Mouse (Mus musculus): ENCODE results near the gene Dab2ip. TPM values are rescaled to one million over a fixed set of nuclear protein-coding genes. Genes with fewer than 3 reads are reported as not detected.

The Dab2ip gene
- total and polyA plus RNA-seq, 3 experiments, result 4.9 to 15.6 (median 7.8) TPM

DNA sequence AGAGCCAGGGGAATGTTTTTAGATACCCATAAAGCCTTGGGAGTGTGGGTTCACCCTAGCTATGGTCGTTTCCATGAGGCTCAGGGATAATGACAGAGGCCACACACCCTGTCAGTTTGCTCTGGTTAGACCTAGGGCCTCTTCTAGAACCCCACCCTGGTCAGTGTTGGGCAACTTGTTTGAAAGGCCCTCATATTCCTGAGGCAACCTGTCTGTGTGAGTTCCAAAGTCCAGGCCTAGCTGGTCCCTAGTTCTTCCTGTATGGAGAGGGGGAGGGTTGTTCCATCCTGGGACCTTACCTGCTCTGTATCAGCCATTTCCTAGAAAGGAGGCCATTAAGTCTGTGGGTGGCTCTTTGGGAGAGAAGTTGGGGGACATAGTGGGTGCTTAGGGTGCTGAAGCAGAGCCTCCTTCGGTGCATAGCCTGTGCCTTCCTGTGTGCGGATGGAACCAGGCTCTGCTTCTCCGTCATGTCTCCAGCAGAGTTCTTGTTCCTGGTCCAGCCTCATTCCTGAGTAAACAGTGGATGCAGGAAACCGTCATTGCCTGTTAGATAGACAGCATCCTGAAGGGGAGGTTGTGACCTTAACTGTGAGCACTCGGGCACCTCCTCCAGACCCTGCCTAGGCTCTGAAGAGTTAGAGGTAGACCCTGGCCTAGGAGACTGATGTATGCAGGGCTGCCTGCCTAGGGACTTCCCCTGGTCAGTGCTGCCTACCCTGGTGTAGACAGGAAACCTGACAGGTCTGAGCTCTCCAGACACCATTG lies 59.0 kb downstream of the Dab2ip start:
- H3K4me3 ChIP-seq (replicated peaks in 1 of 3; ENCODE audit: low read depth in 2 of 3, low read length in 2 of 3, poor library complexity in 1 of 3), result no peak overlapping the region
- no peak for DNase-seq (ENCODE audit: extremely low read depth)
- no peak overlapping the region for H3K9ac ChIP-seq (ENCODE audit: insufficient read depth, low read depth)
- peaks cover 56 to 93% of the 10 kb centered on the region in 2 experiments for H3K4me1 ChIP-seq (ENCODE audit: control insufficient read depth in 1 of 2, insufficient read depth in 2 of 2)
- no peaks in the 10 kb centered on the region for H3K27me3 ChIP-seq (replicated peaks)
- H3K79me2 ChIP-seq (replicated peaks; ENCODE audit: control insufficient read depth, extremely low read depth, insufficient read depth, poor library complexity, severe bottlenecking), result no peaks in the 10 kb centered on the region
- dilution Hi-C loops (cut with MboI; ENCODE audit: extremely low pct_ligation_motif_present, extremely low pct_unique_long_range_greater_than_20kb, low sequenced_read_pairs) (no loop called here), in situ Hi-C loops (cut with MboI; ENCODE audit: low pct_ligation_motif_present, low pct_unique_long_range_greater_than_20kb, low sequenced_read_pairs) (no loop called here)
- no peak overlapping the region for H3K27ac ChIP-seq (ENCODE audit: insufficient read depth, low read depth)
- no peaks in the 10 kb centered on the region for H3K9me3 ChIP-seq (replicated peaks; ENCODE audit: low read length)
- TF ChIP-seq EP300 (IDR thresholded peaks at IDR 0.05; ENCODE audit: low read length) (0 out of 2 replicates have a peak, but pooled peaks have one; percentile 18), MXI1 (IDR thresholded peaks at IDR 0.05; ENCODE audit: low read depth, low read length) (no peak)
- no peak overlapping the region for H3K4me2 ChIP-seq (ENCODE audit: insufficient read depth, low read depth, poor library complexity, severe bottlenecking)
- no peaks in the 10 kb centered on the region for H3K36me3 ChIP-seq (replicated peaks in 1 of 2; ENCODE audit: control insufficient read depth in 1 of 2, insufficient read depth in 1 of 2, low read length in 1 of 2)

DNA sequence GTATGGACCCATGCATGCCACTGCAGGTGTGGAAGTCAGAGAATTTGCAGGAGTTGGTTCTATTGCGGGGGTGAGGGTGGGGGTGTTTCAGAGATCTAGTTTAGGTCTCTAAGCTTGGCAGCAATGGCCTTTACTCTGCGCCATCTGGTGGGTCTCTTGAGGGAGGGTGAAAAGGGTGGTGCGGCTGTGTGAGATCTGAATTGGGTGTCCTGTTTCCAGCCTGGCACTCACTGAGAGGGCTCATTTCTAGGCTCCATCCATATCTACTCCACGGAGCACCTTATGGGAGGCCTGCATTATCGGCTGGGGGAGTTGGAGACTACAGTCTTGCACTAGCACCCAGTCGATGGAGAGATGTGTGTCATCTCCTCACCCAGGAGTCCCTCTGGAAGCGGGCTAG lies 60.9 kb downstream of the Dab2ip start:
- no peak overlapping the region for H3K4me3 ChIP-seq (replicated peaks in 1 of 3; ENCODE audit: low read depth in 2 of 3, low read length in 2 of 3, poor library complexity in 1 of 3)
- dilution Hi-C loops (cut with MboI; ENCODE audit: extremely low pct_ligation_motif_present, extremely low pct_unique_long_range_greater_than_20kb, low sequenced_read_pairs) (no loop called here), in situ Hi-C loops (cut with MboI; ENCODE audit: low pct_ligation_motif_present, low pct_unique_long_range_greater_than_20kb, low sequenced_read_pairs) (no loop called here)
- no peaks in the 10 kb centered on the region for H3K36me3 ChIP-seq (replicated peaks in 1 of 2; ENCODE audit: control insufficient read depth in 1 of 2, insufficient read depth in 1 of 2, low read length in 1 of 2)
- no peak overlapping the region for H3K27ac ChIP-seq (ENCODE audit: insufficient read depth, low read depth)
- no peaks in the 10 kb centered on the region for H3K9me3 ChIP-seq (replicated peaks; ENCODE audit: low read length)
- DNase-seq (ENCODE audit: extremely low read depth), result no peak
- peaks cover 49 to 86% of the 10 kb centered on the region in 2 experiments for H3K4me1 ChIP-seq (ENCODE audit: control insufficient read depth in 1 of 2, insufficient read depth in 2 of 2)
- no peaks in the 10 kb centered on the region for H3K27me3 ChIP-seq (replicated peaks)
- H3K4me2 ChIP-seq (ENCODE audit: insufficient read depth, low read depth, poor library complexity, severe bottlenecking), result no peak overlapping the region
- H3K79me2 ChIP-seq (replicated peaks; ENCODE audit: control insufficient read depth, extremely low read depth, insufficient read depth, poor library complexity, severe bottlenecking), result no peaks in the 10 kb centered on the region
- no peak for TF ChIP-seq MYC (IDR thresholded peaks at IDR 0.05; ENCODE audit: low read depth, low read length)
- TF ChIP-seq NELFE (IDR thresholded peaks at IDR 0.05; ENCODE audit: low read depth, low read length), result no peak
- TF ChIP-seq MAX (IDR thresholded peaks at IDR 0.05; ENCODE audit: low read length), result no peak
- TF ChIP-seq MEF2A (IDR thresholded peaks at IDR 0.05; ENCODE audit: borderline replicate concordance, low read depth, low read length), result no peak
- H3K9ac ChIP-seq (ENCODE audit: insufficient read depth, low read depth), result no peak overlapping the region

DNA sequence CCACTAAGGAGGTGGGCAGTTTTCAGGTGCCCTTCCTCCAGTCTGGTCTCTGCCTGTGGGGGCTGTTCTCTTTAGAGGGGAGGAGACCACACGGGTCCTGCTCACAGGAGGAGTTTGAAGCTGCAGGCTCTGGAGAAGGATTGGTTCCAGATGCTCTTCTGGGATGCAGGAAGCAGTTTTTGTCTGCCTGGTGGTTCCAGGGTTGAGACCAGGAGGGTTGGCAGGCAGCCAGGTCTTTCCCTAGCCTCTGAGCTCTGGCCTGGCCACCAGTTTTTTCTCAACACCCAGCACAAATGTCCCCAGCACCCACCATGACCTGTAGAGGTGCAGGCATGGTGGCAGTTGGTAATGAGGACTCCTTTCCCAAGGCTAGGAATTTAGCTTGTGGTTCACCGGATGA lies 61.5 kb downstream of the Dab2ip start:
- no peak for DNase-seq (ENCODE audit: extremely low read depth)
- Histone ChIP-seq H3K9ac (ENCODE audit: insufficient read depth, low read depth) (no peak overlapping the region), H3K4me2 (ENCODE audit: insufficient read depth, low read depth, poor library complexity, severe bottlenecking) (no peak overlapping the region), H3K27ac (ENCODE audit: insufficient read depth, low read depth) (no peak overlapping the region), H3K79me2 (replicated peaks; ENCODE audit: control insufficient read depth, extremely low read depth, insufficient read depth, poor library complexity, severe bottlenecking) (no peaks in the 10 kb centered on the region), H3K27me3 (replicated peaks) (no peaks in the 10 kb centered on the region), H3K9me3 (replicated peaks; ENCODE audit: low read length) (no peaks in the 10 kb centered on the region), H3K4me1 (ENCODE audit: control insufficient read depth in 1 of 2, insufficient read depth in 2 of 2) (peaks cover 45 to 86% of the 10 kb centered on the region in 2 experiments), H3K4me3 (replicated peaks in 1 of 3; ENCODE audit: low read depth in 2 of 3, low read length in 2 of 3, poor library complexity in 1 of 3) (no peak overlapping the region), H3K36me3 (replicated peaks in 1 of 2; ENCODE audit: control insufficient read depth in 1 of 2, insufficient read depth in 1 of 2, low read length in 1 of 2) (no peaks in the 10 kb centered on the region)
- in situ Hi-C loops (cut with MboI; ENCODE audit: low pct_ligation_motif_present, low pct_unique_long_range_greater_than_20kb, low sequenced_read_pairs), result no loop called here
- dilution Hi-C loops (cut with MboI; ENCODE audit: extremely low pct_ligation_motif_present, extremely low pct_unique_long_range_greater_than_20kb, low sequenced_read_pairs), result no loop called here
- TF ChIP-seq RAD21 (IDR thresholded peaks at IDR 0.05; ENCODE audit: low read depth, low read length) (no peak), NRF1 (IDR thresholded peaks at IDR 0.05; ENCODE audit: low read depth, low read length) (no peak), ELF1 (IDR thresholded peaks at IDR 0.05; ENCODE audit: low read depth, low read length) (no peak), ETS1 (conservative IDR thresholded peaks at IDR 0.05; ENCODE audit: low read depth, low read length) (no peak), PAX5 (IDR thresholded peaks at IDR 0.05; ENCODE audit: low read length) (no peak), TCF12 (IDR thresholded peaks at IDR 0.05; ENCODE audit: low read depth, low read length) (no peak), GABPA (IDR thresholded peaks at IDR 0.05; ENCODE audit: insufficient replicate concordance, low read depth, low read length) (no peak)
